Mouse (Mus musculus) lung, embryonic 16.5 days (tissue): Measurements from ENCODE around the gene Cask. TPM values are rescaled to one million over a fixed set of nuclear protein-coding genes. Genes with fewer than 3 reads are reported as not detected.

Source experiments
- ATAC-seq: fragments of 200-750 bp; cut with Nextera tagmentation; 2 replicates; pipeline ENCODE4 v1.8.0; 2017; ENCODE audit warnings: low read depth, mild to moderate bottlenecking, moderate library complexity
- H3K27ac ChIP-seq: fragments of 300-500 bp; sonication (generic); 2 replicates; pipeline ENCODE4 v1.5.1; 2014; ENCODE audit warnings: mild to moderate bottlenecking, control low read depth, low read length
- H3K27me3 ChIP-seq: fragments of 300-500 bp; sonication (generic); 2 replicates; pipeline ENCODE4 v1.6.1; 2014; ENCODE audit warnings: low read depth, low read length, mixed read lengths; ENCODE audit not compliant: control insufficient read depth, insufficient read depth
- H3K36me3 ChIP-seq: fragments of 300-500 bp; sonication (generic); 2 replicates; pipeline ENCODE4 v1.6.1; 2014; ENCODE audit warnings: low read length; ENCODE audit not compliant: control insufficient read depth, insufficient read depth
- H3K4me1 ChIP-seq: fragments of 300-500 bp; sonication (generic); replicated peaks from 2 replicates; pipeline ENCODE4 v1.6.1; 2014; ENCODE audit warnings: low read length, mixed read lengths; ENCODE audit not compliant: control insufficient read depth, insufficient read depth
- H3K4me2 ChIP-seq: fragments of 300-500 bp; sonication (generic); 2 replicates; pipeline ENCODE4 v1.6.1; 2014; ENCODE audit warnings: low read depth, low read length, control low read depth
- H3K4me3 ChIP-seq: fragments of 300-500 bp; sonication (generic); 2 replicates; pipeline ENCODE4 v1.5.1; 2014; ENCODE audit warnings: mild to moderate bottlenecking, low read length, control low read depth
- H3K9ac ChIP-seq: fragments of 300-500 bp; sonication (generic); 2 replicates; pipeline ENCODE4 v1.6.1; 2014; ENCODE audit warnings: low read length, control low read depth
- H3K9me3 ChIP-seq: fragments of 300-500 bp; sonication (generic); 2 replicates; pipeline ENCODE4 v1.6.1; 2016; ENCODE audit warnings: low read length; ENCODE audit not compliant: control insufficient read depth
- WGBS: fragments of 180-500 bp; shearing (Covaris S2); extraction: QIAGEN DNeasy Blood & Tissue Kit; methylation state at CpG from one replicate; pipeline ENCODE4 v1.1.7; 2014; 5-methylcytosine and 5-hydroxymethylcytosine counted together
- polyA plus RNA-seq: library from polyadenylated mRNA; unstranded; fragments of >200 nt; fragmentation: Nextera tagmentation; extraction: Ambion mirVana; gene quantifications from 2 replicates; pipeline ENCODE4 v1.2.1, GENCODE M21; 2015

Gene Cask
- polyA plus RNA-seq, 1 experiment from 2014 or later = 12.3 TPM

- Histone ChIP-seq H3K4me3 (no peak overlapping the region), H3K9ac (no peak overlapping the region), H3K4me1 (no peaks in the 10 kb centered on the region), H3K36me3 (no peaks in the 10 kb centered on the region), H3K27me3 (peaks cover 2% of the 10 kb centered on the region; the same call in 1 of the 2 replicates), H3K4me2 (no peak overlapping the region), H3K9me3 (no peaks in the 10 kb centered on the region), H3K27ac (no peak overlapping the region)
- 58% methylated on average over 5 of the region's 5 CpGs for WGBS
- ATAC-seq = peak; percentile 26; the same call in 1 of the 2 replicates
These were observed 331.8 kb downstream of the Cask start for GRCm38 (mm10) chrX:13519408-13519783.

GRCm38 (mm10) chrX:13518781-13519407, 332.3 kb downstream of the Cask start:
- H3K4me2 ChIP-seq = no peak overlapping the region
- H3K9me3 ChIP-seq = no peaks in the 10 kb centered on the region
- H3K4me3 ChIP-seq = no peak overlapping the region
- WGBS = 64% methylated on average over 4 of the region's 4 CpGs
- peaks cover 2% of the 10 kb centered on the region; the same call in 1 of the 2 replicates for H3K27me3 ChIP-seq
- no peaks in the 10 kb centered on the region for H3K36me3 ChIP-seq
- no peaks in the 10 kb centered on the region for H3K4me1 ChIP-seq
- peak; percentile 20; the same call in 1 of the 2 replicates for ATAC-seq
- H3K9ac ChIP-seq = no peak overlapping the region
- no peak overlapping the region for H3K27ac ChIP-seq

GRCm38 (mm10) chrX:13518019-13518418, 333.1 kb downstream of the Cask start:
- no peak overlapping the region for H3K27ac ChIP-seq
- H3K4me2 ChIP-seq = no peak overlapping the region
- no peak for ATAC-seq
- H3K4me3 ChIP-seq = no peak overlapping the region
- H3K27me3 ChIP-seq = peaks cover 2% of the 10 kb centered on the region; the same call in 1 of the 2 replicates
- no peak overlapping the region for H3K9ac ChIP-seq
- no peaks in the 10 kb centered on the region for H3K36me3 ChIP-seq
- H3K4me1 ChIP-seq = no peaks in the 10 kb centered on the region
- 64% methylated on average over 10 of the region's 10 CpGs for WGBS
- no peaks in the 10 kb centered on the region for H3K9me3 ChIP-seq

GRCm38 (mm10) chrX:13516451-13516850, 334.7 kb downstream of the Cask start:
- no peak for ATAC-seq
- Histone ChIP-seq H3K4me2 (no peak overlapping the region), H3K4me1 (no peaks in the 10 kb centered on the region), H3K27me3 (peaks cover 2% of the 10 kb centered on the region; the same call in 1 of the 2 replicates), H3K9me3 (no peaks in the 10 kb centered on the region), H3K4me3 (no peak overlapping the region), H3K9ac (no peak overlapping the region), H3K27ac (no peak overlapping the region), H3K36me3 (no peaks in the 10 kb centered on the region)
- 91% methylated on average over 6 of the region's 6 CpGs for WGBS

- no peak overlapping the region for H3K27ac ChIP-seq
- no peak overlapping the region for H3K4me2 ChIP-seq
- no peaks in the 10 kb centered on the region for H3K36me3 ChIP-seq
- WGBS = 82% methylated on average over 5 of the region's 5 CpGs
- peaks cover 2% of the 10 kb centered on the region; the same call in 1 of the 2 replicates for H3K27me3 ChIP-seq
- no peak overlapping the region for H3K9ac ChIP-seq
- H3K4me3 ChIP-seq = no peak overlapping the region
- ATAC-seq = no peak
- H3K9me3 ChIP-seq = no peaks in the 10 kb centered on the region
- H3K4me1 ChIP-seq = no peaks in the 10 kb centered on the region
These were observed 337.3 kb downstream of the Cask start for GRCm38 (mm10) chrX:13513864-13514263.

GRCm38 (mm10) chrX:13513127-13513526, 338.0 kb downstream of the Cask start:
- Histone ChIP-seq H3K27me3 (peaks cover 2% of the 10 kb centered on the region; the same call in 1 of the 2 replicates), H3K27ac (no peak overlapping the region), H3K9ac (no peak overlapping the region), H3K36me3 (no peaks in the 10 kb centered on the region), H3K4me3 (no peak overlapping the region), H3K4me1 (no peaks in the 10 kb centered on the region), H3K9me3 (no peaks in the 10 kb centered on the region), H3K4me2 (no peak overlapping the region)
- 46% methylated on average over 2 of the region's 2 CpGs for WGBS
- no peak for ATAC-seq

GRCm38 (mm10) chrX:13506376-13506775, 344.8 kb downstream of the Cask start:
- Histone ChIP-seq H3K27me3 (no peaks in the 10 kb centered on the region; the same call in 1 of the 2 replicates), H3K4me1 (no peaks in the 10 kb centered on the region), H3K9me3 (no peaks in the 10 kb centered on the region), H3K4me2 (no peak overlapping the region), H3K36me3 (no peaks in the 10 kb centered on the region), H3K9ac (no peak overlapping the region), H3K4me3 (no peak overlapping the region), H3K27ac (no peak overlapping the region)
- ATAC-seq = peak; percentile 74
- 65% methylated on average over 2 of the region's 2 CpGs for WGBS

GRCm38 (mm10) chrX:13504389-13504788, 346.8 kb downstream of the Cask start:
- Histone ChIP-seq H3K36me3 (no peaks in the 10 kb centered on the region), H3K9ac (no peak overlapping the region), H3K4me3 (no peak overlapping the region), H3K27me3 (no peaks in the 10 kb centered on the region; the same call in 1 of the 2 replicates), H3K27ac (no peak overlapping the region), H3K4me1 (no peaks in the 10 kb centered on the region), H3K9me3 (no peaks in the 10 kb centered on the region), H3K4me2 (no peak overlapping the region)
- WGBS = 86% methylated on average over 7 of the region's 7 CpGs
- ATAC-seq = no peak

GRCm38 (mm10) chrX:13502862-13503375, 348.2 kb downstream of the Cask start:
- Histone ChIP-seq H3K9ac (no peak overlapping the region), H3K27me3 (no peaks in the 10 kb centered on the region; the same call in 1 of the 2 replicates), H3K4me2 (no peak overlapping the region), H3K4me1 (no peaks in the 10 kb centered on the region), H3K27ac (no peak overlapping the region), H3K36me3 (no peaks in the 10 kb centered on the region), H3K9me3 (no peaks in the 10 kb centered on the region), H3K4me3 (no peak overlapping the region)
- WGBS = 59% methylated on average over 7 of the region's 7 CpGs
- no peak for ATAC-seq
